In the genomic region with DNA sequence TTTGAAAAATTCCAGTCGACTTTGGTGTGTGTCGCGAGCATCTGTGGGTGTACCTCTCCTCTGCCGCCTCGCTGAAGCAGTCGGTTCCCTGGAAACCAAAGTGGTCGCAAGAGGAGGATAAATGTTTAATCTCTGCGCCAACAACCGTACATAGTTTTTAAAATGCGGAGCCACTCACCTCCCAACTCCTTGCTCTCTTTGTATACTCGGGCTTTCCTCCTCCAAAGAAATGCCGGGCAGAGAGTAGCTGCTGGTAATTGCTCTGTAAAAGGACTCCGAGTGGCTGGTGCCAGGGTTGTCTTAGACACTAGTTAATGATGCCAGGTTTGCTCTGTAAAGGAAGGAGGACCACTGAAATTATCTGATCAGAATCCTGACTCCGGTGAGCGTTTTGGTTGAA, we compare ENCODE assay signal across 19 mouse cellular contexts. TPM values are rescaled to one million over a fixed set of nuclear protein-coding genes. Genes with fewer than 3 reads are reported as not detected.
DNase-seq lines count a peak whose midpoint lies in the region; ATAC-seq and TF ChIP-seq lines count a peak whose summit lies in the region.
"Had no signal": no experiment of that assay in that cellular context is flagged by ENCODE, and none has a peak within 500 bp of the region (broad histone marks: within the 10 kb centered on the region; RNA-seq: fewer than 3 reads in every experiment).

No protein-coding gene starts in this region.

- no peak for ATAC-seq in forebrain, embryonic 15.5 days (replicated peaks)
- ATAC-seq in forebrain, embryonic 11.5 days (replicated peaks; ENCODE audit: low FRiP score), result no peak
- no peak for ATAC-seq in liver, postnatal 0 days
- ATAC-seq: inflammation-experienced regulatory T-cells, adult 6 months had no signal

- H3K9ac ChIP-seq in forebrain, embryonic 15.5 days (replicated peaks), result no peak overlapping the region
- H3K9ac ChIP-seq in forebrain, embryonic 11.5 days (ENCODE audit: low read length), result no peak overlapping the region
- H3K9ac ChIP-seq in liver, postnatal 0 days (replicated peaks), result no peak overlapping the region
- H3K9ac ChIP-seq: heart, embryonic 13.5 days; limb, embryonic 15.5 days; midbrain, embryonic 12.5 days had no signal

- H3K4me3 ChIP-seq in forebrain, embryonic 15.5 days, result no peak overlapping the region
- H3K4me3 ChIP-seq in forebrain, embryonic 11.5 days (ENCODE audit: low read depth, low read length), result no peak overlapping the region
- H3K4me3 ChIP-seq in layer of hippocampus, adult 2 months, result peak overlapping the region; percentile 51
- H3K4me3 ChIP-seq in liver, postnatal 0 days (ENCODE audit: low read depth, low read length), result no peak overlapping the region
- H3K4me3 ChIP-seq: heart, embryonic 13.5 days; limb, embryonic 15.5 days; midbrain, embryonic 12.5 days had no signal

- no peak overlapping the region for H3K27ac ChIP-seq in forebrain, embryonic 15.5 days (replicated peaks)
- no peak overlapping the region for H3K27ac ChIP-seq in forebrain, embryonic 11.5 days (ENCODE audit: low read depth, low read length)
- peak overlapping the region; percentile 77 for H3K27ac ChIP-seq in layer of hippocampus, adult 2 months
- no peak overlapping the region for H3K27ac ChIP-seq in liver, postnatal 0 days (ENCODE audit: low read depth)
- H3K27ac ChIP-seq: heart, embryonic 13.5 days; limb, embryonic 15.5 days; midbrain, embryonic 12.5 days had no signal

- no peaks in the 10 kb centered on the region for H3K4me1 ChIP-seq in forebrain, embryonic 15.5 days
- H3K4me1 ChIP-seq in forebrain, embryonic 11.5 days (replicated peaks; ENCODE audit: control insufficient read depth, insufficient read depth, low read length), result peaks cover 7% of the 10 kb centered on the region; the same call in 1 of the 2 replicates
- H3K4me1 ChIP-seq in liver, postnatal 0 days (ENCODE audit: insufficient read depth), result no peaks in the 10 kb centered on the region

- no peaks in the 10 kb centered on the region for H3K9me3 ChIP-seq in forebrain, embryonic 15.5 days
- no peaks in the 10 kb centered on the region for H3K9me3 ChIP-seq in forebrain, embryonic 11.5 days (ENCODE audit: control insufficient read depth, low read length)
- no peaks in the 10 kb centered on the region for H3K9me3 ChIP-seq in liver, postnatal 0 days (ENCODE audit: low read length)
- H3K9me3 ChIP-seq: heart, embryonic 13.5 days; limb, embryonic 15.5 days; midbrain, embryonic 12.5 days had no signal

- no peak for TF ChIP-seq CTCF in layer of hippocampus, adult 2 months (conservative IDR thresholded peaks at IDR 0.05)
- TF ChIP-seq CTCF in liver, postnatal 0 days (IDR thresholded peaks at IDR 0.05; ENCODE audit: low read depth), result no peak

- no peak for TF ChIP-seq EP300 in liver, postnatal 0 days (IDR thresholded peaks at IDR 0.05; ENCODE audit: low read depth)

- peak overlapping the region; percentile 5; the same call in 1 of the 2 replicates for H3K4me2 ChIP-seq in forebrain, embryonic 15.5 days (replicated peaks)
- H3K4me2 ChIP-seq in forebrain, embryonic 11.5 days (ENCODE audit: low read depth, low read length, severe bottlenecking), result no peak overlapping the region
- no peak overlapping the region for H3K4me2 ChIP-seq in liver, postnatal 0 days (ENCODE audit: low read depth, low read length)
- H3K4me2 ChIP-seq: heart, embryonic 13.5 days; limb, embryonic 15.5 days; midbrain, embryonic 12.5 days had no signal

- WGBS in forebrain, embryonic 15.5 days, result 46% methylated on average over 15 of the region's 15 CpGs
- WGBS in forebrain, embryonic 11.5 days, result 88% methylated on average over 15 of the region's 15 CpGs
- 86% methylated on average over 15 of the region's 15 CpGs for WGBS in liver, postnatal 0 days (ENCODE audit: insufficient replicate concordance)

- DNase-seq in forebrain, embryonic 11.5 days (ENCODE audit: low spot score), result no peak
- DNase-seq in layer of hippocampus, adult 2 months (ENCODE audit: low spot score in 2 of 2), result no peak
- no peak for DNase-seq in layer of hippocampus, adult 9-10 months (ENCODE audit: low spot score)
- peak; percentile 23 for DNase-seq in right cerebral cortex, adult 18-20 months
- no peak for DNase-seq in right cerebral cortex, postnatal 14 days
- DNase-seq in liver, postnatal 0 days, result no peak
- DNase-seq: cerebellum, postnatal 14 days; embryo, embryonic 11 days; heart, postnatal 4 days; kidney, adult 8-10 months; kidney, postnatal 25 days; lung, postnatal 4 days; thymus, postnatal 36 days had no signal

- H3K27me3 ChIP-seq in forebrain, embryonic 15.5 days, result no peaks in the 10 kb centered on the region
- H3K27me3 ChIP-seq in forebrain, embryonic 11.5 days (ENCODE audit: control insufficient read depth, insufficient read depth, low read length), result no peaks in the 10 kb centered on the region
- no peaks in the 10 kb centered on the region for H3K27me3 ChIP-seq in liver, postnatal 0 days (ENCODE audit: insufficient read depth, low read length)
- H3K27me3 ChIP-seq: CH12.LX; heart, embryonic 13.5 days; limb, embryonic 15.5 days; midbrain, embryonic 12.5 days had no signal

- H3K36me3 ChIP-seq in forebrain, embryonic 15.5 days, result no peaks in the 10 kb centered on the region
- no peaks in the 10 kb centered on the region for H3K36me3 ChIP-seq in forebrain, embryonic 11.5 days (ENCODE audit: control insufficient read depth, insufficient read depth, low read length)
- H3K36me3 ChIP-seq in liver, postnatal 0 days (replicated peaks; ENCODE audit: insufficient read depth, low read length), result no peaks in the 10 kb centered on the region
- H3K36me3 ChIP-seq: heart, embryonic 13.5 days; limb, embryonic 15.5 days; midbrain, embryonic 12.5 days had no signal

RNA-seq across cellular contexts. Expression of a gene that starts 6.6 kb away (rescaled TPM):
- polyA plus RNA-seq in forebrain, embryonic 15.5 days (2015; fragmentation: Nextera tagmentation; extraction: Ambion mirVana), result 10.0 and 11.1 TPM in 2 replicates
- polyA plus RNA-seq in forebrain, embryonic 11.5 days (2014; fragmentation: Nextera tagmentation; extraction: Ambion mirVana), result 44.5 and 46.4 TPM in 2 replicates
- total RNA-seq in layer of hippocampus, adult 2 months (2021), result 1 to 10 TPM; 5.1 to 6.1 TPM
- 42.5 and 43.6 TPM in 2 replicates for polyA plus RNA-seq in liver, postnatal 0 days (2015; fragmentation: Nextera tagmentation; extraction: Ambion mirVana)

RNA-seq across cellular contexts. Expression of a gene that starts 26.1 kb away (rescaled TPM):
- 181 and 182 TPM in 2 replicates for polyA plus RNA-seq in forebrain, embryonic 15.5 days (2015; fragmentation: Nextera tagmentation; extraction: Ambion mirVana)
- polyA plus RNA-seq in forebrain, embryonic 11.5 days (2014; fragmentation: Nextera tagmentation; extraction: Ambion mirVana), result 235 and 245 TPM in 2 replicates
- 100 to 1,000 TPM; 110 to 112 TPM for total RNA-seq in layer of hippocampus, adult 2 months (2021)
- 57.7 and 60.1 TPM in 2 replicates for polyA plus RNA-seq in liver, postnatal 0 days (2015; fragmentation: Nextera tagmentation; extraction: Ambion mirVana)
